Mouse (Mus musculus): ENCODE data around the gene Aff4. TPM values are rescaled to one million over a fixed set of nuclear protein-coding genes. Genes with fewer than 3 reads are reported as not detected.

The Aff4 gene
- polyA plus RNA-seq, 1 experiment from 2014 or later, result 80.4 TPM

DNA sequence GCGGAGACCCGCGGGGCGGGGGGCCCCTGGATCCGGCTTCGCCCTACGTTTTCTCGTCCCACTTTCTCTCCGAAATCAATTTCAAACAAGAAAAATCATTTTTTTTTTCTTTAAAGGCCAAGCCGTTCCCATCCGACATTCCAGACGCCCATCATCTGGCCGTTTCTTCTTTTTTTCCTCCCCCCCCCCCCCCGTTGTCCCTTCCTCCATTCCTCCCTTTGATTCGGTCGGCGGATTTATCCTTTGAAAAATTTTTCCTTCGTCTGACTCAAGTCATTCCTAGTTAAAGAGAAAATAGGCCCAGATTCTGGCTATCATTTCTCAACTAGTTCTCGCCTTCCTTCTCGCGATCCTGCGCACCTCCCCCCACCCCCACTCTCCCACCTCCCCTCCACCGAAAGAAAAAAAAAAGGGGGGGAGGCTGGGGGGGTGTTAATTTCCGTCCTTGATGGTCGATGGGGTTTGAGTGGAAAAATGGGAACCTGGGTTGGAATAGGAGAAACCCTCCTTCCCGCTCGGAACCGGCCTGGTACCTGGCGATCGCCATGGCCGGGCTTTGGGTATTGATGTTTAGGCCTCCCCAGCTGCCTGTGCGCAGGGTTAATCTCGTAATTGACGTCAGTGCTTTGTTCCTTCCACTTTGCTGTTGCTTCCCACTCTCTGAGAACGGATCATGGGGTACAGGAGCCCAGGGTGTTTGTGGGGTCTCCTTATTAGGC is 750 bp downstream of the Aff4 start:
- Histone ChIP-seq H3K4me1 (ENCODE audit: control insufficient read depth, insufficient read depth, low read length) (peaks cover 6% of the 10 kb centered on the region), H3K4me3 (ENCODE audit: low read length) (peak overlapping the region; percentile 95), H3K27me3 (ENCODE audit: control insufficient read depth, insufficient read depth, low read length) (no peaks in the 10 kb centered on the region), H3K9me3 (ENCODE audit: control insufficient read depth, low read length) (no peaks in the 10 kb centered on the region), H3K9ac (ENCODE audit: low read depth, low read length) (peak overlapping the region; percentile 95), H3K36me3 (ENCODE audit: control insufficient read depth, insufficient read depth, low read length) (no peaks in the 10 kb centered on the region), H3K27ac (ENCODE audit: low read depth, low read length) (peak overlapping the region; percentile 96), H3K4me2 (replicated peaks; ENCODE audit: low read depth, low read length) (peak overlapping the region; percentile 93)
- 0% methylated on average over 35 of the region's 35 CpGs for WGBS
- no peak for ATAC-seq (ENCODE audit: low FRiP score, low TSS enrichment)

DNA sequence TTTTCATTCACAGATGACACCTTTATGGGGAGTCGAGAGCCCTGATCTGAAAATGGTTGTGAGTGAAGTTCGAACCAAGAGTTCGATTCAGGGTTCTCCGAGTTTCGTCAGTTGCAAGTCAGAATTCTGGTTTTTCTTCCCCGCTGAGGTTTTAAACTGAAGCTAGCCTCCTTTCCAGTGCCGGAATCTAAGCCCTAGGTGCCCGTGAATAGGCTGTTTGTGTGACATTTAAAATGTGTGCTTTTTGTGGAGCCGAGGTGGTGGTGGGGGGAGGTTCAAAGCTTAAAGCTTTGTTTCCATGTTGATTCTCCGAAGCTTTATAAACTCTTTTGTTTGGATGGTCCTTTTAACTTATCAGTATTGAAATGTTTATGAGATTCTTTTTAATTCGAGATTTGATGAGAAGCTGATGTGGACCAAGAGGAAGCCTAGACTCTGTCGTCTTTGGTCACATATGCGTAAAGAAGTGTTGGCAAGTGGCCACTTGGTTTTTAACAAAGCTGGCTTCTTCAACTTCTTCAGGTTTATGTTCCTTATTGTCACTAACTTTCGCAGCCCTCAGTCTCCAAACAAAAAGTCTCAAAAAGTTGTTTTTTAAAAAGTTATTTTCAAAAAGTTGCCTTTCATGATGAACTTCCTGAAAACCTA is 1.4 kb downstream of the Aff4 start:
- peak overlapping the region; percentile 95 for H3K4me3 ChIP-seq (ENCODE audit: low read length)
- H3K27ac ChIP-seq (ENCODE audit: low read depth, low read length), result peak overlapping the region; percentile 96
- no peak for ATAC-seq (ENCODE audit: low FRiP score, low TSS enrichment)

DNA sequence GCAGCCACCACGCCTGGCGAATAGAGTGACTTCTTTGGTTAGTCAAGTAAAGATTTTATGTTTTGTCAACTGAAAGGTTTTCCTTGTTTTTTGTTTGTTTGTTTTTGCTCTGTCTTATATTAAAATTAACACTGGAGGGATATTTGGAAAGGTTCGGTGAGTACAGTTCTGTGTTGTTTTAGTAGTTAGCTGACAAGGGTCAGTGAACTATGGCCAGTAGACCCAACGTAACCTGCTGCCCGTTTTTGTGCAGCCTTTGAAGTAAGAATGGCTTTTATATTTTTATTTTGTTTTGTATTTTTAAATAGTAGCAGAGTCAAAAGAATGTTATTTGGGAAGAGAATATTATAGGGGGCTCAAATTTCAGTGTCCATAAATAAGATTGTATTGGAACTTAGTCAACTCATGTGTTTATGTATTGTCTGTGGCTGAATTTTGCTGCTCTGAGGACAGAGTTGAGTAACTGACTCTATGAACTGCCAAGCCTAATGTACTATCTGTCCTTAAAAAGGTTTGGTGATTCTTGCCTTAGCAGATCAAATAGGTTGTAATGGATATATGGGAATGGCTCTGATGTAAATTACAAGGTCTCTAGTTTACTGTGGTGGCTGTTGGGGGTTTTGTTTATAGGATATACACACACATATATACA is 8.0 kb downstream of the Aff4 start:
- Histone ChIP-seq H3K27ac (ENCODE audit: low read depth, low read length) (no peak overlapping the region), H3K4me3 (ENCODE audit: low read length) (no peak overlapping the region), H3K9me3 (ENCODE audit: control insufficient read depth, low read length) (no peaks in the 10 kb centered on the region), H3K4me1 (ENCODE audit: control insufficient read depth, insufficient read depth, low read length) (no peaks in the 10 kb centered on the region), H3K4me2 (replicated peaks; ENCODE audit: low read depth, low read length) (no peak overlapping the region), H3K27me3 (ENCODE audit: control insufficient read depth, insufficient read depth, low read length) (no peaks in the 10 kb centered on the region), H3K36me3 (ENCODE audit: control insufficient read depth, insufficient read depth, low read length) (no peaks in the 10 kb centered on the region), H3K9ac (ENCODE audit: low read depth, low read length) (no peak overlapping the region)
- no peak for ATAC-seq (ENCODE audit: low FRiP score, low TSS enrichment)
- 77% methylated on average over 5 of the region's 5 CpGs for WGBS

More for the DNA sequence above, 1.4 kb downstream of the Aff4 start:
- no peaks in the 10 kb centered on the region for H3K36me3 ChIP-seq (ENCODE audit: control insufficient read depth, insufficient read depth, low read length)
- H3K4me2 ChIP-seq (replicated peaks; ENCODE audit: low read depth, low read length), result peak overlapping the region; percentile 93
- H3K4me1 ChIP-seq (ENCODE audit: control insufficient read depth, insufficient read depth, low read length), result peaks cover 6% of the 10 kb centered on the region
- H3K27me3 ChIP-seq (ENCODE audit: control insufficient read depth, insufficient read depth, low read length), result no peaks in the 10 kb centered on the region
- WGBS, result 4% methylated on average over 14 of the region's 14 CpGs
- H3K9me3 ChIP-seq (ENCODE audit: control insufficient read depth, low read length), result no peaks in the 10 kb centered on the region
- H3K9ac ChIP-seq (ENCODE audit: low read depth, low read length), result peak overlapping the region; percentile 95

DNA sequence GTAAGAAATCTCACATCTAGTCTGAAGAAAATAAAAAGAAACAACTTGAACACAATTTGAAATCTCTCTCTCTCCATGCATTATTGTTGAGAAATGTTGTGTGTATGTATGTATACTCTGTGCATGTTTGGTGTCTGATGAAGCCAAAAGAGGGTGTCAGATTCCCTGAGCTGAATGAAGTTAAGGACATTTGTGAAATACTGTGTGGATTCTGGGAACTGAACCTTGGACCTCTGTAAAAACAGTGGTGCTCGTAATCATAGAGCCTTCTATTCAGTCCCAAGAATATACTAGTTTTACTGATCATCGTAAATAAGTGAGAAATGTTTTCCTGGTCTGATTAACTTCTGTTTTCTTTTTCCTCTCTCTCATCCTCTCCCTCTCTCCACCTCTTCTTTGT is 16.4 kb downstream of the Aff4 start:
- 77% methylated on average over 2 of the region's 2 CpGs for WGBS
- Histone ChIP-seq H3K4me2 (replicated peaks; ENCODE audit: low read depth, low read length) (no peak overlapping the region), H3K9me3 (ENCODE audit: control insufficient read depth, low read length) (no peaks in the 10 kb centered on the region), H3K27me3 (ENCODE audit: control insufficient read depth, insufficient read depth, low read length) (no peaks in the 10 kb centered on the region), H3K27ac (ENCODE audit: low read depth, low read length) (no peak overlapping the region), H3K36me3 (ENCODE audit: control insufficient read depth, insufficient read depth, low read length) (peaks cover 19% of the 10 kb centered on the region; the same call in 1 of the 2 replicates), H3K4me1 (ENCODE audit: control insufficient read depth, insufficient read depth, low read length) (no peaks in the 10 kb centered on the region), H3K9ac (ENCODE audit: low read depth, low read length) (no peak overlapping the region), H3K4me3 (ENCODE audit: low read length) (no peak overlapping the region)
- ATAC-seq (ENCODE audit: low FRiP score, low TSS enrichment), result no peak

DNA sequence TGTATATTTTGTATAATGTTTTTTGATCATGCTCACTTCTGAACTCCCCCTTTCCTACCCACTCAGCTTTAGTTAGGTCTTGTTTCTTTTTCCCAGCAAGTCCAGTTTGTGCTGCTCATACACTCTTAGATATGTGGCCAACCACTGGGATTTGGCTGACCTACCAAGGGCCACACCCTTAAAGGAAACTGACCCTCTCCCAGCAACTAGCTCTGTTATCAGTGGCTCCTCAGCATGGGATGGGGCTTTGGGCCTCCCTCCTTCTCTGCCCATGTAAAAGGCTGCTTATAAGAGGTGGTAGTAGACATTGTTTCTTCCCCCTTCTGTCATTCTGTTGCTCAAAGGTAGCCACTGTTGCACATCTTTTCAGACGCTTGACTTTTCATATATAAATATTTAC is 28.3 kb downstream of the Aff4 start:
- Histone ChIP-seq H3K9me3 (ENCODE audit: control insufficient read depth, low read length) (no peaks in the 10 kb centered on the region), H3K36me3 (ENCODE audit: control insufficient read depth, insufficient read depth, low read length) (peaks cover 38% of the 10 kb centered on the region; the same call in 1 of the 2 replicates), H3K4me3 (ENCODE audit: low read length) (no peak overlapping the region), H3K9ac (ENCODE audit: low read depth, low read length) (no peak overlapping the region), H3K27ac (ENCODE audit: low read depth, low read length) (no peak overlapping the region), H3K4me1 (ENCODE audit: control insufficient read depth, insufficient read depth, low read length) (no peaks in the 10 kb centered on the region), H3K4me2 (replicated peaks; ENCODE audit: low read depth, low read length) (no peak overlapping the region), H3K27me3 (ENCODE audit: control insufficient read depth, insufficient read depth, low read length) (no peaks in the 10 kb centered on the region)
- no peak for ATAC-seq (ENCODE audit: low FRiP score, low TSS enrichment)
- WGBS, result 88% methylated on average over 1 of the region's 1 CpGs

DNA sequence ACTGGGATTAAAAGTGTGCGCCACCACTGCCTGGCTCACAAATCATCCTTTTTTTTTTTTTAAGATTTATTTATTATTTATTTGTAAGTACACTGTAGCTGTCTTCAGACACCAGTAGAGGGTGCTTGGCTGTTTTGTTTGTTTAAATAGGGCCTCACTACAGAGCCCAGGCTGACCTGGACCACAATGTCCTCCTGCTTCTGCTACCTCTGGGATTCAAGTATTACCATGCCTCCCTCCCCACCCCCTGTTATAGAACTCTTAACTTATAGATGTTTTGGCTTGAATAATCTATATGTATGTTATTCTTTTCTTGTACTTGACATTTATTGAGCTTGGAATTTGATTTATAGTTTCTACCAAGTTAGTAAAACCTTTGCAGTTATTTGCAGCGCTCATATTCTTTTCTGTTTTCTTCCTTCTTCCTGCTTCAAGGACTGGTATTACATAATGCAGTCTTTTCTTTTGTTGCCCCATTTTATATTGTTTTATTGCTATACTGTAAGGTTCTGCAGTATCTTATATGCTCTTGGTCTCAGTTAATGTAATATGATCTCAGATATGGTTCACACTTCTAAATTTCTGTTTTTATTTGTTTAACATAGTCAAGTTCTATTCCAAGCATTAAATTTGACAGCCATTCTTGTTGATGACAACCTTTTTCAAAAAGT is 33.3 kb downstream of the Aff4 start:
- ATAC-seq (ENCODE audit: low FRiP score, low TSS enrichment), result no peak
- H3K36me3 ChIP-seq (ENCODE audit: control insufficient read depth, insufficient read depth, low read length), result peaks cover 22% of the 10 kb centered on the region; the same call in 1 of the 2 replicates
- 92% methylated on average over 2 of the region's 2 CpGs for WGBS

DNA sequence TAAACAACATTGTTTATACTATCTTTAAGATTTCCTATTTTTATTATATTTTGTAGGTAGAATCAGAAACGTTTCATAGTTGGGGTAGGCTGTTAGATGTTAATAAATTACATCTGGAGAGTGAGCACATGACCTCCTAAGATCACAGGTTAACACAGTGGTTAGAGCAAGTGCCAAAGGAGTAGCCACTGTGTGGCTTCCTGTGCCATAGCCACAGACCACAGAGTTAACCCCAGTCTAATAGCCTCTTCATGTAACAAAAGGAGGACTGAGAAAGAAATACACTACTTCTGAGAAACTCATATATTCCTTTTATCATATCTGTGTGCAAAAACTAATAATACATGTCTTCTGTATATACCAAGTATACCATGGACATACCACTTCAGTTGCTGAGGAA is 43.2 kb downstream of the Aff4 start:
- H3K4me3 ChIP-seq (ENCODE audit: low read length), result no peak overlapping the region
- H3K36me3 ChIP-seq (ENCODE audit: control insufficient read depth, insufficient read depth, low read length), result peaks cover 56% of the 10 kb centered on the region
- H3K9me3 ChIP-seq (ENCODE audit: control insufficient read depth, low read length), result no peaks in the 10 kb centered on the region
- H3K27me3 ChIP-seq (ENCODE audit: control insufficient read depth, insufficient read depth, low read length), result no peaks in the 10 kb centered on the region
- WGBS, result 74% methylated on average over 1 of the region's 1 CpGs
- no peak overlapping the region for H3K27ac ChIP-seq (ENCODE audit: low read depth, low read length)
- H3K9ac ChIP-seq (ENCODE audit: low read depth, low read length), result no peak overlapping the region
- ATAC-seq (ENCODE audit: low FRiP score, low TSS enrichment), result no peak
- no peak overlapping the region for H3K4me2 ChIP-seq (replicated peaks; ENCODE audit: low read depth, low read length)
- H3K4me1 ChIP-seq (ENCODE audit: control insufficient read depth, insufficient read depth, low read length), result no peaks in the 10 kb centered on the region

More for the DNA sequence above, 33.3 kb downstream of the Aff4 start:
- Histone ChIP-seq H3K27ac (ENCODE audit: low read depth, low read length) (no peak overlapping the region), H3K4me3 (ENCODE audit: low read length) (no peak overlapping the region), H3K9me3 (ENCODE audit: control insufficient read depth, low read length) (no peaks in the 10 kb centered on the region), H3K27me3 (ENCODE audit: control insufficient read depth, insufficient read depth, low read length) (no peaks in the 10 kb centered on the region), H3K4me1 (ENCODE audit: control insufficient read depth, insufficient read depth, low read length) (no peaks in the 10 kb centered on the region), H3K4me2 (replicated peaks; ENCODE audit: low read depth, low read length) (no peak overlapping the region), H3K9ac (ENCODE audit: low read depth, low read length) (no peak overlapping the region)

DNA sequence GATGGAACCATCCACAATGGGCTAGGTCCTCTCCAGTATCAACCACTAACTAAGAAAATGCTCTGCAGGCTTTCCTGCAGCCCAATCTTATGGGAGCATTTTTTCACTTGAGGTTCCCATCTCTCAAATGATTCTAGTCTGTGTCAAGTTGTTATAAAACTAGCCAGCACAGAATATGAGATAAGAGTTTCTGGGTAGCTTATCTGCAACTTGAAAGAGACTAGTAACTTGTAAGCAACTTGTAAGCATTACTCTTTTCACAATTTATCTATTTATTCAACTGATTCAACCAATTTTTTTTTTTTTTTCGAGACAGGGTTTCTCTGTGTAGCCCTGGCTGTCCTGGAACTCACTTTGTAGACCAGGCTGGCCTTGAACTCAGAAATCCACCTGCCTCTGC is 53.0 kb downstream of the Aff4 start:
- H3K4me1 ChIP-seq (ENCODE audit: control insufficient read depth, insufficient read depth, low read length), result no peaks in the 10 kb centered on the region
- no peak for ATAC-seq (ENCODE audit: low FRiP score, low TSS enrichment)
- no peak overlapping the region for H3K4me2 ChIP-seq (replicated peaks; ENCODE audit: low read depth, low read length)
- H3K36me3 ChIP-seq (ENCODE audit: control insufficient read depth, insufficient read depth, low read length), result peaks cover 81% of the 10 kb centered on the region
- H3K4me3 ChIP-seq (ENCODE audit: low read length), result no peak overlapping the region
- H3K27ac ChIP-seq (ENCODE audit: low read depth, low read length), result no peak overlapping the region
- H3K9me3 ChIP-seq (ENCODE audit: control insufficient read depth, low read length), result no peaks in the 10 kb centered on the region
- WGBS, result 93% methylated on average over 1 of the region's 1 CpGs
- H3K27me3 ChIP-seq (ENCODE audit: control insufficient read depth, insufficient read depth, low read length), result no peaks in the 10 kb centered on the region
- H3K9ac ChIP-seq (ENCODE audit: low read depth, low read length), result no peak overlapping the region
